Mouse (Mus musculus) MEL (cell line): ENCODE data around the gene Echs1. TPM values are rescaled to one million over a fixed set of nuclear protein-coding genes. Genes with fewer than 3 reads are reported as not detected.

Source experiments
- DNase-seq: peaks from one replicate; pipeline ENCODE4 v3.0.0; 2011; ENCODE audit warnings: low read depth, low spot score
- H3K27ac ChIP-seq: 2 replicates; pipeline ENCODE4 v1.5.1; 2012; ENCODE audit warnings: low read depth, mild to moderate bottlenecking, control low read depth, low read length, moderate library complexity; ENCODE audit not compliant: control insufficient read depth
- H3K27me3 ChIP-seq, 2 experiments: fragments of 150-350 bp in 1 of 2; sonication (generic) in 1 of 2; 2 replicates each; pipeline ENCODE4 v1.6.1; 2012; ENCODE audit warnings: low read length in 2 of 2, mild to moderate bottlenecking in 2 of 2, improper control_type of control experiment in 1 of 2, moderate library complexity in 1 of 2; ENCODE audit not compliant: insufficient read depth in 2 of 2, control insufficient read depth in 1 of 2
- H3K36me3 ChIP-seq, 2 experiments: 2 replicates each; pipeline ENCODE4 v1.6.1; 2012 to 2014; ENCODE audit warnings: low read length in 2 of 2, improper control_type of control experiment in 1 of 2, inconsistent platforms in 1 of 2, mild to moderate bottlenecking in 1 of 2; ENCODE audit not compliant: insufficient read depth in 2 of 2, control insufficient read depth in 1 of 2
- H3K4me1 ChIP-seq, 2 experiments: fragments of 150-350 bp in 1 of 2; sonication (generic) in 1 of 2; 2 replicates each; pipeline ENCODE4 v1.6.1; 2012; ENCODE audit warnings: low read length in 2 of 2, improper control_type of control experiment in 1 of 2, mild to moderate bottlenecking in 1 of 2; ENCODE audit not compliant: insufficient read depth in 2 of 2, control insufficient read depth in 1 of 2
- H3K4me3 ChIP-seq, 2 experiments: fragments of 150-350 bp in 1 of 2; sonication (generic) in 1 of 2; 2 replicates each; pipeline ENCODE4 v1.5.1; 2012; ENCODE audit warnings: low read depth in 2 of 2, low read length in 2 of 2, mild to moderate bottlenecking in 2 of 2, moderate library complexity in 2 of 2, control low read depth in 1 of 2, improper control_type of control experiment in 1 of 2; ENCODE audit not compliant: control insufficient read depth in 1 of 2, insufficient read depth in 1 of 2
- H3K79me2 ChIP-seq: 2 replicates; pipeline ENCODE4 v1.6.1; 2012; ENCODE audit warnings: mild to moderate bottlenecking, low read length, moderate library complexity; ENCODE audit not compliant: control insufficient read depth, poor library complexity, insufficient read depth
- H3K9ac ChIP-seq: 2 replicates; pipeline ENCODE4 v1.6.1; 2012; ENCODE audit warnings: low read depth, mild to moderate bottlenecking, control low read depth, low read length, moderate library complexity; ENCODE audit not compliant: control insufficient read depth, poor library complexity, severe bottlenecking
- H3K9me3 ChIP-seq: fragments of 150-350 bp; sonication (generic); replicated peaks from 2 replicates; pipeline ENCODE4 v1.6.1; 2012; ENCODE audit warnings: mild to moderate bottlenecking, low read length, improper control_type of control experiment, moderate library complexity; ENCODE audit not compliant: insufficient read depth
- CHD1 ChIP-seq: IDR thresholded peaks from 2 replicates; pipeline ENCODE4 v1.6.1; 2012; ENCODE audit warnings: low read depth, mild to moderate bottlenecking, inconsistent platforms, low read length, improper control_type of control experiment
- CTCF ChIP-seq, 3 experiments: IDR thresholded peaks in 2 of 3; conservative IDR thresholded peaks in 1 of 3; 2 replicates each; pipeline ENCODE4 v1.5.1; 2011 to 2012; ENCODE audit warnings: low read length in 3 of 3, low read depth in 2 of 3, mild to moderate bottlenecking in 2 of 3, improper control_type of control experiment in 1 of 3, inconsistent platforms in 1 of 3, mixed read lengths in 1 of 3, moderate library complexity in 1 of 3; ENCODE audit not compliant: control insufficient read depth in 1 of 3, insufficient read depth in 1 of 3, poor library complexity in 1 of 3, severe bottlenecking in 1 of 3
- GABPA ChIP-seq: IDR thresholded peaks from 2 replicates; pipeline ENCODE4 v1.6.1; 2012; ENCODE audit warnings: low read depth, mild to moderate bottlenecking, inconsistent platforms, low read length, improper control_type of control experiment, moderate library complexity
- HCFC1 ChIP-seq: IDR thresholded peaks from 2 replicates; pipeline ENCODE4 v1.6.1; 2012; ENCODE audit warnings: low read depth, mild to moderate bottlenecking, inconsistent platforms, low read length, improper control_type of control experiment, moderate library complexity
- JUND ChIP-seq: IDR thresholded peaks from 2 replicates; pipeline ENCODE4 v1.6.1; 2011; ENCODE audit warnings: low read depth, mild to moderate bottlenecking, improper control_type of control experiment, low read length
- KAT2A ChIP-seq: conservative IDR thresholded peaks from 2 replicates; pipeline ENCODE4 v1.6.1; 2012; ENCODE audit warnings: low read depth, low read length, improper control_type of control experiment, inconsistent platforms
- MAFK ChIP-seq: IDR thresholded peaks from 2 replicates; pipeline ENCODE4 v1.6.1; 2011; ENCODE audit warnings: low read depth, mild to moderate bottlenecking, low read length, improper control_type of control experiment, borderline replicate concordance
- MAZ ChIP-seq: IDR thresholded peaks from 2 replicates; pipeline ENCODE4 v1.6.1; 2012; ENCODE audit warnings: low read depth, mild to moderate bottlenecking, inconsistent platforms, low read length, improper control_type of control experiment
- MYB ChIP-seq: IDR thresholded peaks from 2 replicates; pipeline ENCODE4 v1.6.1; 2011; ENCODE audit warnings: mild to moderate bottlenecking, low read depth, low read length, improper control_type of control experiment
- MYC ChIP-seq: IDR thresholded peaks from 2 replicates; pipeline ENCODE4 v1.6.1; 2011; ENCODE audit warnings: low read depth, mild to moderate bottlenecking, low read length, improper control_type of control experiment, moderate library complexity
- NRF1 ChIP-seq: IDR thresholded peaks from 2 replicates; pipeline ENCODE4 v1.6.1; 2014; ENCODE audit warnings: low read depth, mild to moderate bottlenecking, inconsistent platforms, low read length, improper control_type of control experiment, moderate library complexity; ENCODE audit not compliant: poor library complexity, insufficient read depth, severe bottlenecking
- POLR2AphosphoS5 ChIP-seq: IDR thresholded peaks from 2 replicates; pipeline ENCODE4 v1.6.1; 2012; ENCODE audit warnings: low read depth, borderline replicate concordance, mild to moderate bottlenecking, inconsistent platforms, low read length, moderate library complexity, mixed read lengths
- SIN3A ChIP-seq: IDR thresholded peaks from 2 replicates; pipeline ENCODE4 v1.6.1; 2012; ENCODE audit warnings: low read length, improper control_type of control experiment, inconsistent platforms
- SMC3 ChIP-seq: IDR thresholded peaks from 2 replicates; pipeline ENCODE4 v1.6.1; 2011; ENCODE audit warnings: low read depth, low read length, improper control_type of control experiment
- TBP ChIP-seq: IDR thresholded peaks from 2 replicates; pipeline ENCODE4 v1.8.0; 2011; ENCODE audit warnings: low read depth, low read length, improper control_type of control experiment
- USF2 ChIP-seq, 2 experiments: IDR thresholded peaks; 2 replicates each; pipeline ENCODE4 v1.6.1; 2011 to 2012; ENCODE audit warnings: improper control_type of control experiment in 2 of 2, low read length in 2 of 2, borderline replicate concordance in 1 of 2, inconsistent platforms in 1 of 2, low read depth in 1 of 2, mild to moderate bottlenecking in 1 of 2; ENCODE audit not compliant: insufficient read depth in 1 of 2
- ZKSCAN1 ChIP-seq: IDR thresholded peaks from 2 replicates; pipeline ENCODE4 v1.6.1; 2012; ENCODE audit warnings: low read depth, mild to moderate bottlenecking, inconsistent platforms, low read length, improper control_type of control experiment, moderate library complexity
- polyA plus RNA-seq, 2 experiments: library from polyadenylated mRNA; stranded (reverse) in 1 of 2; unstranded in 1 of 2; fragments of >175 nt in 1 of 2; fragments of >200 nt in 1 of 2; gene quantifications; 2 replicates each; pipeline versions ENCODE4 v1.2.1 to v1.2.4; 2012; ENCODE audit warnings: low replicate concordance in 2 of 2, low read depth in 1 of 2; ENCODE audit not compliant: insufficient read length in 2 of 2, insufficient read depth in 1 of 2, missing spikeins in 1 of 2
- total RNA-seq: library from RNA; depleted of rRNA; stranded (reverse); fragments of 300-350 nt; gene quantifications from 2 replicates; pipeline ENCODE4 v1.2.3, GENCODE M21; 2012

Gene Echs1
- total and polyA plus RNA-seq, 3 experiments, result 22.8 to 47.7 TPM; not detected in 1

DNA sequence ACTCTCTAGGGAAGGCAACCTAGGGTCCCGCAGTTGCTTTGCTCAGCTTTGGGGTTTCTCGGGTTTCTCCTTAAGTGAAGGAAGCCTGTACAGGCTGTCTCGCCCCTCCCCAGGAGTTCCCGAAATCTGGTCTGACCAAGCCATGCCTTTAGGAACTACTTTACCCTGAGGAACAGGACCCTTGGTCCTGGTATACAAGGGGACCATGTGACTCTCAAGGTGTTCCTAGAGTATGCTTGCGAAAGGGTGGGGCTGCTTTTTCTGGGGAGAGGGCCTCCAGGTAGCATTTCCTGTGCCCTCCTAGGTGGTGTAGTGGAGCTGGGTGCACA lies 9.7 kb upstream of the Echs1 start:
- no peaks in the 10 kb centered on the region; a peak in 1 of 4 replicates for H3K4me1 ChIP-seq
- no peak for TF ChIP-seq HCFC1
- no peak for TF ChIP-seq MYC
- no peak for TF ChIP-seq CHD1
- TF ChIP-seq MYB, result no peak
- TF ChIP-seq SMC3, result no peak
- TF ChIP-seq GABPA, result no peak
- TF ChIP-seq TBP, result no peak
- no peak for TF ChIP-seq ZKSCAN1
- no peak for TF ChIP-seq POLR2AphosphoS5
- no peaks in the 10 kb centered on the region; a peak in 1 of 4 replicates for H3K36me3 ChIP-seq
- no peak for DNase-seq
- H3K79me2 ChIP-seq, result no peaks in the 10 kb centered on the region
- no peak overlapping the region for H3K9ac ChIP-seq
- H3K27me3 ChIP-seq, result no peaks in the 10 kb centered on the region
- no peak overlapping the region for H3K27ac ChIP-seq
- no peak overlapping the region for H3K4me3 ChIP-seq
- H3K9me3 ChIP-seq, result no peaks in the 10 kb centered on the region

GRCm38 (mm10) chr7:140125278-140126021 lies 9.2 kb upstream of the Echs1 start:
- no peak for TF ChIP-seq SIN3A
- TF ChIP-seq KAT2A, result no peak
- TF ChIP-seq MAFK, result no peak
- no peak for TF ChIP-seq CTCF (IDR thresholded peaks at IDR 0.05 in 2 of 3, conservative IDR thresholded peaks at IDR 0.05 in 1 of 3; ENCODE audit: control insufficient read depth in 1 of 3, insufficient read depth in 1 of 3, low read depth in 2 of 3, low read length in 3 of 3, poor library complexity in 1 of 3, severe bottlenecking in 1 of 3)
- TF ChIP-seq USF2 (IDR thresholded peaks at IDR 0.05; ENCODE audit: borderline replicate concordance in 1 of 2, insufficient read depth in 1 of 2, low read depth in 1 of 2, low read length in 2 of 2), result no peak
- no peak for TF ChIP-seq JUND
- TF ChIP-seq MAZ, result no peak
- no peak for TF ChIP-seq MYC
- no peak for TF ChIP-seq NRF1
- TF ChIP-seq HCFC1, result no peak
- TF ChIP-seq SMC3, result no peak
- TF ChIP-seq, all 39 proteins: peak for 0
- no peak for DNase-seq
- no peaks in the 10 kb centered on the region; a peak in 1 of 4 replicates for H3K4me1 ChIP-seq
- H3K4me3 ChIP-seq, result no peak overlapping the region
- no peaks in the 10 kb centered on the region for H3K27me3 ChIP-seq
- no peaks in the 10 kb centered on the region for H3K9me3 ChIP-seq
- no peaks in the 10 kb centered on the region for H3K79me2 ChIP-seq
- H3K27ac ChIP-seq, result no peak overlapping the region
- no peaks in the 10 kb centered on the region; a peak in 1 of 4 replicates for H3K36me3 ChIP-seq
- no peak overlapping the region for H3K9ac ChIP-seq
